Mouse (Mus musculus) MEL (cell line): ENCODE measurements around the gene Fam49a.

ENCODE experiments used
- CTCF ChIP-seq, 3 experiments: IDR thresholded peaks in 2 of 3; conservative IDR thresholded peaks in 1 of 3; 2 replicates each; pipeline ENCODE4 v1.5.1; 2011 to 2012; ENCODE audit warnings: low read length in 3 of 3, low read depth in 2 of 3, mild to moderate bottlenecking in 2 of 3, improper control_type of control experiment in 1 of 3, inconsistent platforms in 1 of 3, mixed read lengths in 1 of 3, moderate library complexity in 1 of 3; ENCODE audit not compliant: control insufficient read depth in 1 of 3, insufficient read depth in 1 of 3, poor library complexity in 1 of 3, severe bottlenecking in 1 of 3
- POLR2A ChIP-seq, 2 experiments: IDR thresholded peaks; 2 replicates each; pipeline ENCODE4 v1.6.1; 2011 to 2012; ENCODE audit warnings: low read length in 2 of 2, mild to moderate bottlenecking in 2 of 2, control low read depth in 1 of 2, improper control_type of control experiment in 1 of 2, low read depth in 1 of 2, moderate library complexity in 1 of 2; ENCODE audit not compliant: control insufficient read depth in 1 of 2, insufficient read depth in 1 of 2, poor library complexity in 1 of 2
- POLR2AphosphoS5 ChIP-seq: IDR thresholded peaks from 2 replicates; pipeline ENCODE4 v1.6.1; 2012; ENCODE audit warnings: low read depth, borderline replicate concordance, mild to moderate bottlenecking, inconsistent platforms, low read length, moderate library complexity, mixed read lengths

DNA sequence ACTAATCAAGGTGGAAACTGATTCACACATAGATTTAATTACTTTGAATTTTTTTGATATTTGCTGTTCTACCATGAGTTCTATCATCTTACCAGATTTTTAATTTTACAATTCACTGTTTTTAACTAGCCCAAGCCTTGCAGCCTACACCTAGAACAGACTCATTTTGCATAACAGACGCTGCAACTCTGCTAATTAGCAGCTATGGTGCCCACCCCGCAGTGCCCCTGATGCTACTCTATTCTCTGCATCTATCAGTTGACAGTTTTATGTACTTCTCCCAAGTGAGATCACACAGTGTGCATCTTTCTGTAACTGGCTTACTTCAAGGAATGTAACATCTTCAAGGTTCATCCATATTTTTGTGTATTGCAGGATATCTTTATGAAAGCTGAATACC is 86.7 kb downstream of the Fam49a start:
- TF ChIP-seq POLR2AphosphoS5 = no peak
- no peak for TF ChIP-seq POLR2A (IDR thresholded peaks at IDR 0.05; ENCODE audit: control insufficient read depth in 1 of 2, insufficient read depth in 1 of 2, low read depth in 1 of 2, low read length in 2 of 2, poor library complexity in 1 of 2)
- no peak for TF ChIP-seq CTCF (IDR thresholded peaks at IDR 0.05 in 2 of 3, conservative IDR thresholded peaks at IDR 0.05 in 1 of 3; ENCODE audit: control insufficient read depth in 1 of 3, insufficient read depth in 1 of 3, low read depth in 2 of 3, low read length in 3 of 3, poor library complexity in 1 of 3, severe bottlenecking in 1 of 3)
